In genomic region chr1:40874456-40875375, GRCm38 (mm10) we compare ENCODE assay signal across 10 mouse cellular contexts.
DNase-seq lines count a peak whose midpoint lies in the region; ATAC-seq and TF ChIP-seq lines count a peak whose summit lies in the region.
"Had no signal": no experiment of that assay in that cellular context is flagged by ENCODE, and none has a peak within 500 bp of the region (broad histone marks: within the 10 kb centered on the region; RNA-seq: fewer than 3 reads in every experiment).

No protein-coding gene starts in this region.

- H3K27ac ChIP-seq in gastrocnemius, adult 2 months: peak overlapping the region; percentile 88
- H3K27ac ChIP-seq in midbrain, postnatal 0 days (ENCODE audit: low read depth, low read length): no peak overlapping the region
- no peak overlapping the region for H3K27ac ChIP-seq in midbrain, embryonic 14.5 days (replicated peaks; ENCODE audit: low read depth, low read length)

- H3K9me3 ChIP-seq in midbrain, postnatal 0 days (ENCODE audit: low read length): no peaks in the 10 kb centered on the region
- H3K9me3 ChIP-seq in midbrain, embryonic 14.5 days (ENCODE audit: control insufficient read depth, low read length): no peaks in the 10 kb centered on the region
- H3K9me3 ChIP-seq: megakaryocyte, embryonic 14.5 days had no signal

- TF ChIP-seq CTCF in gastrocnemius, adult 2 months (IDR thresholded peaks at IDR 0.05): no peak
- TF ChIP-seq CTCF in midbrain, postnatal 0 days (IDR thresholded peaks at IDR 0.05): no peak

- no peaks in the 10 kb centered on the region for H3K27me3 ChIP-seq in midbrain, postnatal 0 days (ENCODE audit: insufficient read depth, low read length)
- no peaks in the 10 kb centered on the region for H3K27me3 ChIP-seq in midbrain, embryonic 14.5 days (ENCODE audit: control insufficient read depth, insufficient read depth, low read length)
- H3K27me3 ChIP-seq: CH12.LX; megakaryocyte, embryonic 14.5 days had no signal

- H3K36me3 ChIP-seq in midbrain, postnatal 0 days (ENCODE audit: insufficient read depth, low read length): no peaks in the 10 kb centered on the region
- no peaks in the 10 kb centered on the region for H3K36me3 ChIP-seq in midbrain, embryonic 14.5 days (ENCODE audit: control insufficient read depth, insufficient read depth, low read length)

- intact Hi-C loops in gastrocnemius, adult 2 months (cut with DNase I): no loop called here
- intact Hi-C loops in gastrocnemius, postnatal 36 days (cut with DNase I): no loop called here
- intact Hi-C loops in heart, postnatal 10 days (cut with DNase I): no loop called here

- peak overlapping the region; percentile 68 for H3K4me3 ChIP-seq in gastrocnemius, adult 2 months
- no peak overlapping the region for H3K4me3 ChIP-seq in midbrain, postnatal 0 days (ENCODE audit: low read depth, low read length)
- no peak overlapping the region for H3K4me3 ChIP-seq in midbrain, embryonic 14.5 days (replicated peaks; ENCODE audit: low read depth, low read length)
- H3K4me3 ChIP-seq: megakaryocyte, embryonic 14.5 days had no signal

- no peak overlapping the region for H3K9ac ChIP-seq in midbrain, postnatal 0 days (replicated peaks; ENCODE audit: low read length, poor library complexity, severe bottlenecking)
- no peak overlapping the region for H3K9ac ChIP-seq in midbrain, embryonic 14.5 days (replicated peaks; ENCODE audit: low read length)

- peak overlapping the region; percentile 20; the same call in 1 of the 2 replicates for H3K4me2 ChIP-seq in midbrain, postnatal 0 days (ENCODE audit: low read depth, low read length, poor library complexity, severe bottlenecking)
- no peak overlapping the region for H3K4me2 ChIP-seq in midbrain, embryonic 14.5 days (ENCODE audit: low read length)

- WGBS in midbrain, postnatal 0 days: 83% methylated on average over 26 of the region's 26 CpGs
- WGBS in midbrain, embryonic 14.5 days: 88% methylated on average over 26 of the region's 26 CpGs

- DNase-seq in gastrocnemius, adult 2 months: peak; percentile 58
- DNase-seq in gastrocnemius, postnatal 36 days: no peak
- no peak for DNase-seq in midbrain, postnatal 0 days (ENCODE audit: low spot score)
- DNase-seq in midbrain, embryonic 14.5 days: no peak
- peak; percentile 35 to 56 for DNase-seq in heart, postnatal 10 days
- no peak for DNase-seq in thymus, postnatal 14 days
- no peak for DNase-seq in embryo, embryonic 10.5 days (ENCODE audit: low spot score)
- no peak for DNase-seq in urinary bladder, adult 2 months (ENCODE audit: low spot score)

- no peak for ATAC-seq in midbrain, postnatal 0 days (ENCODE audit: low FRiP score)
- no peak for ATAC-seq in midbrain, embryonic 14.5 days (ENCODE audit: low FRiP score, low TSS enrichment)

- peaks cover 3% of the 10 kb centered on the region; the same call in 1 of the 2 replicates for H3K4me1 ChIP-seq in midbrain, postnatal 0 days (ENCODE audit: insufficient read depth, low read length)
- H3K4me1 ChIP-seq in midbrain, embryonic 14.5 days (ENCODE audit: control insufficient read depth, insufficient read depth, low read length): no peaks in the 10 kb centered on the region
- H3K4me1 ChIP-seq: megakaryocyte, embryonic 14.5 days had no signal

Comparison
In these comparisons a context has a peak if more than half of its experiments do, and no peak if none do; other contexts are left out.
1. DNase-seq: peak in gastrocnemius, adult 2 months (single experiment) and heart, postnatal 10 days (2 of 2); none in gastrocnemius, postnatal 36 days (0 of 2), midbrain, postnatal 0 days (single experiment), midbrain, embryonic 14.5 days (single experiment), thymus, postnatal 14 days (single experiment), embryo, embryonic 10.5 days (single experiment) and urinary bladder, adult 2 months (single experiment).